Mouse (Mus musculus) granulocyte monocyte progenitor cell, adult 5-6 weeks (primary cell): ENCODE results near the gene Orm2. TPM values are rescaled to one million over a fixed set of nuclear protein-coding genes. Genes with fewer than 3 reads are reported as not detected.

Experiments used
- ATAC-seq: replicated peaks from 2 replicates; pipeline ENCODE4 v1.8.0; 2016; ENCODE audit warnings: mild to moderate bottlenecking, moderate TSS enrichment, inconsistent platforms; ENCODE audit not compliant: poor library complexity, severe bottlenecking
- total RNA-seq, 2 experiments: library from RNA; stranded (forward) in 1 of 2; stranded (reverse) in 1 of 2; fragments of 200-712, 200-1000 nt in 1 of 2; fragments of >200 nt in 1 of 2; fragmentation: Nextera tagmentation in 1 of 2; gene quantifications; 2 replicates each; pipeline ENCODE4 v1.2.3; 2014 to 2017

The Orm2 gene
- total RNA-seq, 2 experiments from 2014 or later: not detected

GRCm38 (mm10) chr4:63374331-63374730 is 12.1 kb downstream of the Orm2 start:
- ATAC-seq: 0 out of 2 replicates have a peak, but pooled peaks have one; percentile 28

GRCm38 (mm10) chr4:63375367-63375766 is 13.1 kb downstream of the Orm2 start:
- ATAC-seq: no peak

- ATAC-seq: no peak
Observed at GRCm38 (mm10) chr4:63377483-63377882, 15.2 kb downstream of the Orm2 start.

- ATAC-seq: no peak
Observed at GRCm38 (mm10) chr4:63382676-63383369, 20.6 kb downstream of the Orm2 start.

- no peak for ATAC-seq
Observed at GRCm38 (mm10) chr4:63383474-63383873, 21.2 kb downstream of the Orm2 start.

GRCm38 (mm10) chr4:63384262-63384661 is 22.0 kb downstream of the Orm2 start:
- no peak for ATAC-seq

GRCm38 (mm10) chr4:63385253-63385652 is 23.0 kb downstream of the Orm2 start:
- no peak for ATAC-seq

- peak; percentile 59 for ATAC-seq
Observed at GRCm38 (mm10) chr4:63385784-63386183, 23.5 kb downstream of the Orm2 start.

GRCm38 (mm10) chr4:63388029-63388428 is 25.8 kb downstream of the Orm2 start:
- ATAC-seq: no peak

- no peak for ATAC-seq
Observed at GRCm38 (mm10) chr4:63389121-63389886, 27.1 kb downstream of the Orm2 start.

GRCm38 (mm10) chr4:63389887-63390528 is 27.8 kb downstream of the Orm2 start:
- ATAC-seq: peak; percentile 73

GRCm38 (mm10) chr4:63391322-63391721 is 29.1 kb downstream of the Orm2 start:
- peak; percentile 82 for ATAC-seq

GRCm38 (mm10) chr4:63397981-63398537 is 35.8 kb downstream of the Orm2 start:
- no peak for ATAC-seq

GRCm38 (mm10) chr4:63398854-63399609 is 36.8 kb downstream of the Orm2 start:
- ATAC-seq: peak; percentile 57

GRCm38 (mm10) chr4:63399691-63400270 is 37.5 kb downstream of the Orm2 start:
- no peak for ATAC-seq

GRCm38 (mm10) chr4:63400541-63401306 is 38.5 kb downstream of the Orm2 start:
- ATAC-seq: peak; percentile 39

GRCm38 (mm10) chr4:63401620-63402019 is 39.4 kb downstream of the Orm2 start:
- ATAC-seq: peak; percentile 36

GRCm38 (mm10) chr4:63402056-63402455 is 39.8 kb downstream of the Orm2 start:
- no peak for ATAC-seq

GRCm38 (mm10) chr4:63402558-63402957 is 40.3 kb downstream of the Orm2 start:
- ATAC-seq: no peak
